Mouse (Mus musculus): Measurements from ENCODE around the gene Asb15. TPM values are rescaled to one million over a fixed set of nuclear protein-coding genes. Genes with fewer than 3 reads are reported as not detected.

Asb15 gene
- polyA plus RNA-seq, 1 experiment from 2014 or later: not detected

DNA sequence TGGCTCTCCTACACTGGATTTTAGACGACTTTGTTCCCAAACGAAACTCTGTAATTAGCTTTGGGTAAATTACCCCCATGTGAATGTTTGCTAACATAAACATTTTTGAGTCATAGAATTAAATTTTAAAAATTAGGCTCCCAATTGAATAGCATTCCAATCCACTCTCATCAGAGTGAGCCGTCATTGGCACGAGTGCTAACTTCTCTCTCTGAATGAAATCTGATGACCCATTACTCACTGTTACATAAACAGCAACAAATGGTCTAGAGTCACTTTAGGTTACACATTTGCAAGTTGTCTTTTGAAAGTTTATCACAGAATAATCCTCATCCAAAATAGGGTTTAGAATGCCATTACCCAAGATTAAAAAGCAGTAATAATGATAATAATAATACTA is 81.6 kb downstream of the Asb15 start:
- Histone ChIP-seq H3K9ac (replicated peaks; ENCODE audit: low read depth, low read length) (no peak overlapping the region), H3K27me3 (replicated peaks; ENCODE audit: control insufficient read depth, insufficient read depth, low read length) (no peaks in the 10 kb centered on the region), H3K27ac (ENCODE audit: low read length) (no peak overlapping the region), H3K9me3 (ENCODE audit: control insufficient read depth, low read length) (no peaks in the 10 kb centered on the region), H3K4me2 (ENCODE audit: low read length) (no peak overlapping the region), H3K36me3 (ENCODE audit: control insufficient read depth, insufficient read depth) (peaks cover 5% of the 10 kb centered on the region), H3K4me1 (replicated peaks; ENCODE audit: control insufficient read depth, insufficient read depth, low read length) (no peaks in the 10 kb centered on the region), H3K4me3 (replicated peaks; ENCODE audit: low read length) (no peak overlapping the region)
- ATAC-seq: no peak
- WGBS: 72% methylated on average over 4 of the region's 4 CpGs

DNA sequence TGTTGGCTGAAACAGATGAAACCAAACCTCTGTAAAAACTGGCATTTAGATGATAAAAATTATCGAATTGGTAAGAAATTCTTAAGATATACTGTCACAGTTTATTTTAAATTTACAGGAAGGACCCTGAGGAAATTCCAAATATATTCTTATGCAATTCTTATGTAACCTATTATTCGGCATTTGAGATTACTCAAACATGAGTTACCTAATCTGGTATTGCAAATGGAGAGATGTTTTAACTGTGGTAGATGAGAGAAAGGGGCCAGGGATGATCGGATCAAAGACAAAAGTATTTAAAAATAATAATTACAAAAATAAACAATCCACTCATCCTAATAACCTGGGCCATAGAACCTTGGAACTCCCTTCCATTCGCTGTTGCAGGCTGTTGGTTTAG is 82.4 kb downstream of the Asb15 start:
- H3K9me3 ChIP-seq (ENCODE audit: control insufficient read depth, low read length): no peaks in the 10 kb centered on the region
- H3K4me1 ChIP-seq (replicated peaks; ENCODE audit: control insufficient read depth, insufficient read depth, low read length): no peaks in the 10 kb centered on the region
- no peak overlapping the region for H3K4me3 ChIP-seq (replicated peaks; ENCODE audit: low read length)
- H3K36me3 ChIP-seq (ENCODE audit: control insufficient read depth, insufficient read depth): peaks cover 7% of the 10 kb centered on the region
- no peak overlapping the region for H3K9ac ChIP-seq (replicated peaks; ENCODE audit: low read depth, low read length)
- no peaks in the 10 kb centered on the region for H3K27me3 ChIP-seq (replicated peaks; ENCODE audit: control insufficient read depth, insufficient read depth, low read length)
- ATAC-seq: no peak
- no peak overlapping the region for H3K4me2 ChIP-seq (ENCODE audit: low read length)
- 93% methylated on average over 4 of the region's 4 CpGs for WGBS
- H3K27ac ChIP-seq (ENCODE audit: low read length): no peak overlapping the region

DNA sequence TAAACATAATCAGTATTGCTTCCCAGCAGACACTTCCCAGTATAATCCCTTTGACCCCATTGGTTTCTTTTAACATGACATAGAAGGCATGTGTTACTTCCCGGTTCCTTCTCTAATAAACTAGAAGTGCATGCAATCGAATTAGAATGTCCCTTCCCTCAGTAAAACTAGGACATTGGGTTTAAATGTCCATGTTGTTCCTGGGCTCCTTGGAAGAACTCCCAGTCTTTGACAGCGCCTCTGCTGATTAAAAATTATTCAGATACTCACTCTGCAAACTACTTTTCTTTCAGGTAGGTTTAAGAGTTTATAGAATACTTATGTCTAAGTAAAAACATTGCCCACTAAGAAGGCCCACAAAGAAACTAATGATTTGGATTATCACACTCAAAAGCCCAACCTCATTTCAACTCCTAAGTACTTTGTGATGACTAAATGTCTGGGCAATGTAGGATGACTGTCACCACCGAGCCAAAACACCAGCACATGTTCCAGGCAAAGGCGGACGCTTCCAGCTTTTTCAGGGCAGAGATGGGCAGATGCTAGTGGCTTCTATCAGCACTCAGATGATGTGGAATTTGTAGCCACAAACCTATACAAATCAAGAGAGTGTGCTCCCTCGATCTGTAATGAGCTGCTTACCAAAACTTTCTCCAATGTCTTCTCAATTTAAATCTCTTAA is 84.3 kb downstream of the Asb15 start:
- Histone ChIP-seq H3K4me3 (replicated peaks; ENCODE audit: low read length) (no peak overlapping the region), H3K36me3 (ENCODE audit: control insufficient read depth, insufficient read depth) (peaks cover 9% of the 10 kb centered on the region), H3K9ac (replicated peaks; ENCODE audit: low read depth, low read length) (no peak overlapping the region), H3K4me1 (replicated peaks; ENCODE audit: control insufficient read depth, insufficient read depth, low read length) (no peaks in the 10 kb centered on the region), H3K4me2 (ENCODE audit: low read length) (no peak overlapping the region), H3K27ac (ENCODE audit: low read length) (no peak overlapping the region), H3K27me3 (replicated peaks; ENCODE audit: control insufficient read depth, insufficient read depth, low read length) (no peaks in the 10 kb centered on the region), H3K9me3 (ENCODE audit: control insufficient read depth, low read length) (no peaks in the 10 kb centered on the region)
- ATAC-seq: no peak
- WGBS: 87% methylated on average over 7 of the region's 7 CpGs

DNA sequence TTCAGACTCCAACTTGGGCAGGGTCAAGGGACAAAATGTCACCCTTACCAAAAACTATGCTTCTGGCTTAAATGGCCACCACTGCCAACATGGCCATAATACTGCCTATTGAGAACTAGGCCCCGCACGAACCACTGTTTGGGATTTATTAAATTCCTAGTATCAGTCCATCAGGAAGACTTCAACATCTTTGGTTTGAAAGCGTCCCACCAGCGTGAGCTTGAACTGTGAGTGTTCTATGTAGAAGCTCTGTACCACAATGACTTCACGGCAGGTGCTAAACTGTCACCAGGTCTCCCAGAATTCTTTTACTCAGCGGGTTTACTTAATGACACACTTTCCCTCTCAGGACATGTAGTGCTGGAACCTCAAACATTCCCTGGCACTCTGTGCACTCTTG is 85.4 kb downstream of the Asb15 start:
- no peak overlapping the region for H3K4me3 ChIP-seq (replicated peaks; ENCODE audit: low read length)
- no peaks in the 10 kb centered on the region for H3K27me3 ChIP-seq (replicated peaks; ENCODE audit: control insufficient read depth, insufficient read depth, low read length)
- H3K27ac ChIP-seq (ENCODE audit: low read length): no peak overlapping the region
- H3K9me3 ChIP-seq (ENCODE audit: control insufficient read depth, low read length): no peaks in the 10 kb centered on the region
- H3K9ac ChIP-seq (replicated peaks; ENCODE audit: low read depth, low read length): no peak overlapping the region
- H3K4me2 ChIP-seq (ENCODE audit: low read length): no peak overlapping the region
- WGBS: 95% methylated on average over 6 of the region's 6 CpGs
- ATAC-seq: no peak
- H3K4me1 ChIP-seq (replicated peaks; ENCODE audit: control insufficient read depth, insufficient read depth, low read length): no peaks in the 10 kb centered on the region
- H3K36me3 ChIP-seq (ENCODE audit: control insufficient read depth, insufficient read depth): peaks cover 11% of the 10 kb centered on the region

DNA sequence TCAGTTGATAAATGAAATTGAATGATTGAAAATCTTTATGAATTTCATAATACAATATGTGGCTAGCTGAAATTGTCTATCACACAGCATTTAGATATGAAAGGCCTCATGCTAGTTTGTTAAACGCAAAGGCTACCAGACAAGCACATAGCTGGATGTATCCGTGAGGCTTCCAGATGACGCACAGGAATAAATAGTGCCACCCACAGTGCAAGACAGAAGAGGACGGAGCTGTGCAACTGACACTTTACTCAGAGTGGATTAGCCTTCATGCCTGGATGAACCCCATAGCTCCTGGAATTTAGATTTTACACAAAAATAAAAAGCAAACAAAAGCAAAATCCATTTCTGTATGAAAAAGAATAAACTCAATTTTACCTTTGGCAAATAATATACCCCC is 86.0 kb downstream of the Asb15 start:
- Histone ChIP-seq H3K27me3 (replicated peaks; ENCODE audit: control insufficient read depth, insufficient read depth, low read length) (no peaks in the 10 kb centered on the region), H3K4me1 (replicated peaks; ENCODE audit: control insufficient read depth, insufficient read depth, low read length) (no peaks in the 10 kb centered on the region), H3K27ac (ENCODE audit: low read length) (no peak overlapping the region), H3K9me3 (ENCODE audit: control insufficient read depth, low read length) (no peaks in the 10 kb centered on the region), H3K4me3 (replicated peaks; ENCODE audit: low read length) (no peak overlapping the region), H3K9ac (replicated peaks; ENCODE audit: low read depth, low read length) (no peak overlapping the region), H3K4me2 (ENCODE audit: low read length) (no peak overlapping the region), H3K36me3 (ENCODE audit: control insufficient read depth, insufficient read depth) (peaks cover 11% of the 10 kb centered on the region)
- ATAC-seq: no peak
- WGBS: 37% methylated on average over 4 of the region's 4 CpGs

DNA sequence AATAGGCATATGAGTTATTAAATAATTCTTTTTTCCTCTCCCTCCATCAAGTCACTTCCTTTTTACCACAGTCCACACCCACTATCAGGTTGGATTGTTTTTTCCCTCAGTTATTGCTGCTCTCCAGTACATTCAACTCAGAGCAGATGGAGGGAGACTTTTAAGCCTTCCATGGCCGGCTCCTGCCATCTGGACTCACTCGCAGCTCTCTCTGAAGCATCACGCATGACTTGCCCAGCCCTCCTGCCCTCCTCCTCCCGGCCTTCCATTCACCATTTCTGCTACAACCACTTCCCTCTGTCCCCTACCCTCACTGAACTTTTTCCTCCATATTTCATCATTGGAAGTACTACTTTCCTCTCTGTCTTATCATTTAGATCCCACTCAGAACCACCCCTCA is 88.8 kb downstream of the Asb15 start:
- ATAC-seq: no peak
- Histone ChIP-seq H3K4me3 (replicated peaks; ENCODE audit: low read length) (no peak overlapping the region), H3K9ac (replicated peaks; ENCODE audit: low read depth, low read length) (no peak overlapping the region), H3K27me3 (replicated peaks; ENCODE audit: control insufficient read depth, insufficient read depth, low read length) (no peaks in the 10 kb centered on the region), H3K9me3 (ENCODE audit: control insufficient read depth, low read length) (no peaks in the 10 kb centered on the region), H3K4me1 (replicated peaks; ENCODE audit: control insufficient read depth, insufficient read depth, low read length) (no peaks in the 10 kb centered on the region), H3K36me3 (ENCODE audit: control insufficient read depth, insufficient read depth) (peaks cover 11% of the 10 kb centered on the region), H3K27ac (ENCODE audit: low read length) (no peak overlapping the region), H3K4me2 (ENCODE audit: low read length) (no peak overlapping the region)
- 63% methylated on average over 4 of the region's 4 CpGs for WGBS

DNA sequence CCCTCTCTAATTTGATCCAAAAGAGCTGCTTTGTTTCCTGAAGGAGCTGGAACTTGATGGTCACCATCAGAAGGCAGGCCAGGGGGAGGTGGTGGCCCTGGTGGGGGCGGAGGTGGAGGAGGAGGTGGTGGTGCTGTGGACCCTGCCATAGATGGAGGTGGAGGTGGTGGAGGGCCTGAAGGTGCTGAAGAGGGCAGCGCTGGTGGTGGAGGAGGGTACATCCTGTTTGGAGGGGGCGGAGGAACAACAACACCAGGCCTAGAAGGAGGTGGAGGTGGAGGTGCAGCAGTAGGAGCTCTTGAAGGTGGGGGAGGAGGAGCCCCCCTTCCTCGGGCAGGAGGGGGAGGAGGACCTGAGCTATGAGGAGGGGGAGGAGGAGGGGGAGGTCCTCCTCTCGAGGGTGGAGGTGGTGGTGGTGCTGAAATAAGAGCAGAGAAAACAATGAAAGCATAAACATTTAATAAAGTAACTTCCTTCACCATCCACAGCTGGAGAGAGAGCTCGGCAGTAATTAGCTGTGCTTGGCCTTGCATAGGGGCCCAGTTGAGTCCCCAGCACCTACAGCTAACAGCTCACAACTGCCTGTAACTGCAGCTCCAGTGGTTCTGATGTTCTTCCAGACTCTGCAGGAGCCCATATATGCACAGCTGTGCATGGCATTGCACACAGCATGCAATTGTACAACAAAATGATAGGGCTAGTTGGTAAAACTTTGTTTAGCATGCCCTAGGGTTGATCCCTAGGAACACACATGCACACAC is 91.5 kb downstream of the Asb15 start:
- Histone ChIP-seq H3K9me3 (ENCODE audit: control insufficient read depth, low read length) (no peaks in the 10 kb centered on the region), H3K9ac (replicated peaks; ENCODE audit: low read depth, low read length) (no peak overlapping the region), H3K4me2 (ENCODE audit: low read length) (no peak overlapping the region), H3K4me1 (replicated peaks; ENCODE audit: control insufficient read depth, insufficient read depth, low read length) (no peaks in the 10 kb centered on the region), H3K36me3 (ENCODE audit: control insufficient read depth, insufficient read depth) (peaks cover 13% of the 10 kb centered on the region), H3K4me3 (replicated peaks; ENCODE audit: low read length) (no peak overlapping the region), H3K27ac (ENCODE audit: low read length) (no peak overlapping the region), H3K27me3 (replicated peaks; ENCODE audit: control insufficient read depth, insufficient read depth, low read length) (no peaks in the 10 kb centered on the region)
- 64% methylated on average over 5 of the region's 6 CpGs for WGBS
- no peak; the same call in 1 of the 2 replicates for ATAC-seq

DNA sequence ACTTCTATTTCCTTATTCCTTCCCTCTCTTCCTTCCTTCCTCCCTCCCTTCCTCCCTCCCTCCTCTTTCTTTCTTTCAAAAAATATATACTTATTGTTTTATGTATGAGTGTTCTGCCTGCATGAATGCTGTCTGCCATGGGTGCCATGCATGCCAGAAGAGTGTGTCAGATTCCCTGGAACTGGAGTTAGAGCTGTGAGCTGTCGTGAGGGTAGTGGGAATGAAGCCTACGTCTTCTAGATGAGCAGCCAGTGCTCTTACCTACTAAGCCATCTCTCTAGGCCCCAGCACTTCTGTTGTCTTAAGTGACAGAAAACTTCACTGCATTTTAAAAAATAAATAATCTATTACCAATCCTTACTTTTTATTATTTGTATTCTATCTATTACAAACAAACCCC is 93.0 kb downstream of the Asb15 start:
- H3K9ac ChIP-seq (replicated peaks; ENCODE audit: low read depth, low read length): no peak overlapping the region
- H3K36me3 ChIP-seq (ENCODE audit: control insufficient read depth, insufficient read depth): peaks cover 12% of the 10 kb centered on the region
- no peak overlapping the region for H3K4me2 ChIP-seq (ENCODE audit: low read length)
- no peaks in the 10 kb centered on the region for H3K27me3 ChIP-seq (replicated peaks; ENCODE audit: control insufficient read depth, insufficient read depth, low read length)
- no peak overlapping the region for H3K4me3 ChIP-seq (replicated peaks; ENCODE audit: low read length)
- H3K4me1 ChIP-seq (replicated peaks; ENCODE audit: control insufficient read depth, insufficient read depth, low read length): no peaks in the 10 kb centered on the region
- ATAC-seq: no peak
- no peak overlapping the region for H3K27ac ChIP-seq (ENCODE audit: low read length)
- no peaks in the 10 kb centered on the region for H3K9me3 ChIP-seq (ENCODE audit: control insufficient read depth, low read length)
- WGBS: 66% methylated on average over 2 of the region's 2 CpGs

DNA sequence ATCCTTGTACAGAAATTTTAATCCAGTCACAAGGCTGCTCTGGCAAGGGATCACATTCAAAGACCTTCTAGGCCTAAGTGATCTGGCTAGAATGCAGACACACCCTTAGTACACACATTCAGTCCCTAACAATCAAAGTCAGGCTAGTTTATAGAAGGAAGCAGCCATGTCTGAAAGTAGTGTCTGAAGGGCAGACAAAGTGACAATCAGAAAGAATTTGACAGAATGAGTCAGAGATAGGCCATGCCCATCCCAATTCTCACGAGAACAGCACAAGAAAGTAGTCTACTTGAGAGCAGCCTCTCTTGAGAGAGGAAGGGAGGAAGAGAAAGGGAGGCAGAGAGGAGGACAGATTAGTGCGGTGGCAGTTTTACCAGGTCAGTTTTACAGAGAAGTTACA is 94.2 kb downstream of the Asb15 start:
- no peak overlapping the region for H3K4me2 ChIP-seq (ENCODE audit: low read length)
- no peak overlapping the region for H3K9ac ChIP-seq (replicated peaks; ENCODE audit: low read depth, low read length)
- no peak for ATAC-seq
- H3K9me3 ChIP-seq (ENCODE audit: control insufficient read depth, low read length): no peaks in the 10 kb centered on the region
- peaks cover 12% of the 10 kb centered on the region for H3K36me3 ChIP-seq (ENCODE audit: control insufficient read depth, insufficient read depth)
- H3K27me3 ChIP-seq (replicated peaks; ENCODE audit: control insufficient read depth, insufficient read depth, low read length): no peaks in the 10 kb centered on the region
- 95% methylated on average over 2 of the region's 2 CpGs for WGBS
- H3K4me1 ChIP-seq (replicated peaks; ENCODE audit: control insufficient read depth, insufficient read depth, low read length): no peaks in the 10 kb centered on the region
- no peak overlapping the region for H3K4me3 ChIP-seq (replicated peaks; ENCODE audit: low read length)
- H3K27ac ChIP-seq (ENCODE audit: low read length): no peak overlapping the region
